Mouse (Mus musculus): ENCODE measurements around the gene Zfp526. TPM values are rescaled to one million over a fixed set of nuclear protein-coding genes. Genes with fewer than 3 reads are reported as not detected.

The Zfp526 gene
- total and polyA plus RNA-seq, 3 experiments: 9.5 to 14.8 TPM; not detected in 1

- TF ChIP-seq MYB (IDR thresholded peaks at IDR 0.05; ENCODE audit: low read depth, low read length): peak; percentile 96
Measured at GRCm38 (mm10) chr7:25213099-25213498, 8.1 kb upstream of the Zfp526 start (continued).

GRCm38 (mm10) chr7:25214172-25214571, 7.1 kb upstream of the Zfp526 start:
- no peaks in the 10 kb centered on the region for H3K9me3 ChIP-seq (replicated peaks; ENCODE audit: insufficient read depth, low read length)
- no peak for DNase-seq (ENCODE audit: low read depth, low spot score)
- no peak overlapping the region for H3K9ac ChIP-seq (ENCODE audit: control insufficient read depth, low read depth, low read length, poor library complexity, severe bottlenecking)
- H3K36me3 ChIP-seq (ENCODE audit: control insufficient read depth in 1 of 2, insufficient read depth in 2 of 2, low read length in 2 of 2): peaks cover 5 to 27% of the 10 kb centered on the region in 2 experiments
- no peak overlapping the region for H3K4me3 ChIP-seq (ENCODE audit: control insufficient read depth in 1 of 2, insufficient read depth in 1 of 2, low read depth in 2 of 2, low read length in 2 of 2)
- H3K79me2 ChIP-seq (ENCODE audit: control insufficient read depth, insufficient read depth, low read length, poor library complexity): peaks cover 12% of the 10 kb centered on the region
- peak overlapping the region; percentile 92 for H3K27ac ChIP-seq (ENCODE audit: control insufficient read depth, low read depth, low read length)
- peaks cover 3 to 42% of the 10 kb centered on the region in 2 experiments for H3K4me1 ChIP-seq (ENCODE audit: control insufficient read depth in 1 of 2, insufficient read depth in 2 of 2, low read length in 2 of 2)
- H3K27me3 ChIP-seq (ENCODE audit: control insufficient read depth in 1 of 2, insufficient read depth in 2 of 2, low read length in 2 of 2): no peaks in the 10 kb centered on the region
- no peak for TF ChIP-seq ZNF384 (IDR thresholded peaks at IDR 0.05; ENCODE audit: low read depth, low read length)
- no peak for TF ChIP-seq RAD21 (IDR thresholded peaks at IDR 0.05; ENCODE audit: low read depth, low read length)
- no peak for TF ChIP-seq KAT2A (conservative IDR thresholded peaks at IDR 0.05; ENCODE audit: low read depth, low read length)
- no peak for TF ChIP-seq USF1 (IDR thresholded peaks at IDR 0.05; ENCODE audit: low read depth, low read length)
- no peak for TF ChIP-seq SMC3 (IDR thresholded peaks at IDR 0.05; ENCODE audit: low read depth, low read length)
- no peak for TF ChIP-seq POLR2AphosphoS2 (IDR thresholded peaks at IDR 0.05; ENCODE audit: low read length)
- TF ChIP-seq HCFC1 (IDR thresholded peaks at IDR 0.05; ENCODE audit: low read depth, low read length): no peak

GRCm38 (mm10) chr7:25217653-25218395, 3.4 kb upstream of the Zfp526 start:
- DNase-seq (ENCODE audit: low read depth, low spot score): peak; percentile 48
- Histone ChIP-seq H3K4me1 (ENCODE audit: control insufficient read depth in 1 of 2, insufficient read depth in 2 of 2, low read length in 2 of 2) (peaks cover 3 to 37% of the 10 kb centered on the region in 2 experiments), H3K27me3 (ENCODE audit: control insufficient read depth in 1 of 2, insufficient read depth in 2 of 2, low read length in 2 of 2) (no peaks in the 10 kb centered on the region), H3K9ac (ENCODE audit: control insufficient read depth, low read depth, low read length, poor library complexity, severe bottlenecking) (peak overlapping the region; percentile 77; the same call in 1 of the 2 replicates), H3K79me2 (ENCODE audit: control insufficient read depth, insufficient read depth, low read length, poor library complexity) (peaks cover 36% of the 10 kb centered on the region), H3K36me3 (ENCODE audit: control insufficient read depth in 1 of 2, insufficient read depth in 2 of 2, low read length in 2 of 2) (peaks cover 5 to 30% of the 10 kb centered on the region in 2 experiments; a peak in 3 of 4 replicates), H3K9me3 (replicated peaks; ENCODE audit: insufficient read depth, low read length) (no peaks in the 10 kb centered on the region), H3K27ac (ENCODE audit: control insufficient read depth, low read depth, low read length) (peak overlapping the region; percentile 8; the same call in 1 of the 2 replicates), H3K4me3 (ENCODE audit: control insufficient read depth in 1 of 2, insufficient read depth in 1 of 2, low read depth in 2 of 2, low read length in 2 of 2) (peak overlapping the region; percentile 75 to 87; a peak in 3 of 4 replicates)
- TF ChIP-seq MYB (IDR thresholded peaks at IDR 0.05; ENCODE audit: low read depth, low read length) (no peak), CTCF (IDR thresholded peaks at IDR 0.05 in 2 of 3, conservative IDR thresholded peaks at IDR 0.05 in 1 of 3; ENCODE audit: control insufficient read depth in 1 of 3, insufficient read depth in 1 of 3, low read depth in 2 of 3, low read length in 3 of 3, poor library complexity in 1 of 3, severe bottlenecking in 1 of 3) (no peak), TAL1 (IDR thresholded peaks at IDR 0.05; ENCODE audit: low read length) (no peak), USF1 (IDR thresholded peaks at IDR 0.05; ENCODE audit: low read depth, low read length) (no peak), EP300 (IDR thresholded peaks at IDR 0.05; ENCODE audit: low read depth in 1 of 2, low read length in 2 of 2) (no peak), GABPA (IDR thresholded peaks at IDR 0.05; ENCODE audit: low read depth, low read length) (no peak), TBP (IDR thresholded peaks at IDR 0.05; ENCODE audit: low read depth, low read length) (no peak), ETS1 (IDR thresholded peaks at IDR 0.05; ENCODE audit: low read depth, low read length) (no peak), MAFK (IDR thresholded peaks at IDR 0.05; ENCODE audit: borderline replicate concordance, low read depth, low read length) (no peak), BHLHE40 (IDR thresholded peaks at IDR 0.05; ENCODE audit: borderline replicate concordance, low read depth, low read length) (no peak), UBTF (IDR thresholded peaks at IDR 0.05; ENCODE audit: borderline replicate concordance, insufficient read depth, low read depth, low read length) (no peak), CHD1 (IDR thresholded peaks at IDR 0.05; ENCODE audit: low read depth, low read length) (no peak), ZKSCAN1 (IDR thresholded peaks at IDR 0.05; ENCODE audit: low read depth, low read length) (no peak), HCFC1 (IDR thresholded peaks at IDR 0.05; ENCODE audit: low read depth, low read length) (no peak), MEF2A (IDR thresholded peaks at IDR 0.05; ENCODE audit: extremely low read depth, insufficient replicate concordance, low read depth, low read length, poor library complexity, severe bottlenecking) (no peak)
